Mouse (Mus musculus) common myeloid progenitor, adult 5-6 weeks (primary cell): Measurements from ENCODE around the gene Lrrc39. TPM values are rescaled to one million over a fixed set of nuclear protein-coding genes. Genes with fewer than 3 reads are reported as not detected.
A peak's percentile ranks its signal among the peaks of the same experiment; 100 is the strongest.

ENCODE experiments used
- ATAC-seq: replicated peaks from 2 replicates; pipeline ENCODE4 v1.8.0; 2016; ENCODE audit warnings: low read depth, mild to moderate bottlenecking, moderate TSS enrichment, inconsistent platforms; ENCODE audit not compliant: poor library complexity, severe bottlenecking
- total RNA-seq: library from RNA; stranded (forward); fragments of 200-1000, 187-1606 nt; gene quantifications from 2 replicates; pipeline ENCODE4 v1.2.3, GENCODE M21; 2017

Lrrc39 gene
- total RNA-seq, 1 experiment from 2014 or later: 0.27 TPM

- 0 out of 2 replicates have a peak, but pooled peaks have one; percentile 27 for ATAC-seq
These were observed 39.0 kb downstream of the Lrrc39 start for GRCm38 (mm10) chr3:116601781-116602180.

GRCm38 (mm10) chr3:116604570-116604969 is 41.8 kb downstream of the Lrrc39 start:
- no peak for ATAC-seq

GRCm38 (mm10) chr3:116614295-116614892 is 51.6 kb downstream of the Lrrc39 start, which contains the start of gene Trmt13:
Gene Trmt13 (minus strand): TSS chr3:116614587.
- no peak for ATAC-seq

GRCm38 (mm10) chr3:116615318-116616068 is 52.7 kb downstream of the Lrrc39 start:
- ATAC-seq: 0 out of 2 replicates have a peak, but pooled peaks have one; percentile 37

GRCm38 (mm10) chr3:116618855-116619254 is 56.1 kb downstream of the Lrrc39 start:
- peak; percentile 30; the same call in 1 of the 2 replicates for ATAC-seq

GRCm38 (mm10) chr3:116620636-116621370 is 58.0 kb downstream of the Lrrc39 start:
- ATAC-seq: peak; percentile 83

- ATAC-seq: no peak
These were observed 59.9 kb downstream of the Lrrc39 start for GRCm38 (mm10) chr3:116622641-116623040.

GRCm38 (mm10) chr3:116631459-116631858 is 68.7 kb downstream of the Lrrc39 start:
- no peak for ATAC-seq

Other genes starting within 250 kb of the Lrrc39 start
- 21.9 and 34.1 TPM in 2 replicates for gene Cdc14a, start 138.9 kb upstream of the Lrrc39 start, total RNA-seq
- gene Rtca, start 54.8 kb upstream of the Lrrc39 start, total RNA-seq: 37.9 and 38.4 TPM in 2 replicates
- 15.0 and 16.9 TPM in 2 replicates for gene Dbt, start 49.9 kb upstream of the Lrrc39 start, total RNA-seq
- gene Sass6, start 32.0 kb downstream of the Lrrc39 start, total RNA-seq: 49.8 and 57.5 TPM in 2 replicates
- gene Trmt13, start 51.6 kb downstream of the Lrrc39 start, total RNA-seq: 47.6 and 51.1 TPM in 2 replicates
- 84.3 and 91.0 TPM in 2 replicates for gene Mfsd14a, start 99.7 kb downstream of the Lrrc39 start, total RNA-seq
- not detected in 2 replicates for gene Gm43191, start 118.3 kb downstream of the Lrrc39 start, total RNA-seq
- 49.5 and 52.2 TPM in 2 replicates for gene Slc35a3, start 149.9 kb downstream of the Lrrc39 start, total RNA-seq
- 7.5 and 10.9 TPM in 2 replicates for gene Agl, start 245.2 kb downstream of the Lrrc39 start, total RNA-seq